Mouse (Mus musculus): ENCODE measurements around the gene Exoc3l4. TPM values are rescaled to one million over a fixed set of nuclear protein-coding genes. Genes with fewer than 3 reads are reported as not detected.

Exoc3l4 gene
- polyA plus RNA-seq, 1 experiment from 2014 or later: 11.3 TPM

GRCm38 (mm10) chr12:111434745-111435327 is 18.0 kb downstream of the Exoc3l4 start:
- H3K4me2 ChIP-seq: peak overlapping the region; percentile 4; the same call in 1 of the 2 replicates
- H3K27ac ChIP-seq (ENCODE audit: low read depth, low read length): peak overlapping the region; percentile 57
- H3K4me3 ChIP-seq (ENCODE audit: low read depth, low read length): no peak overlapping the region
- H3K36me3 ChIP-seq (ENCODE audit: control insufficient read depth, insufficient read depth, low read length): no peaks in the 10 kb centered on the region
- H3K9me3 ChIP-seq (replicated peaks; ENCODE audit: control insufficient read depth, low read length): no peaks in the 10 kb centered on the region
- no peak overlapping the region for H3K9ac ChIP-seq (ENCODE audit: low read depth, low read length)
- peaks cover 43% of the 10 kb centered on the region for H3K4me1 ChIP-seq (ENCODE audit: control insufficient read depth, insufficient read depth, low read length)
- WGBS (ENCODE audit: insufficient replicate concordance): 9% methylated on average over 8 of the region's 8 CpGs
- peak; percentile 64 for ATAC-seq (replicated peaks; ENCODE audit: insufficient number of reproducible peaks, low FRiP score, low TSS enrichment)
- peaks cover 38% of the 10 kb centered on the region for H3K27me3 ChIP-seq (ENCODE audit: control insufficient read depth, insufficient read depth, low read length)

- no peaks in the 10 kb centered on the region for H3K36me3 ChIP-seq (ENCODE audit: control insufficient read depth, insufficient read depth, low read length)
- no peak for ATAC-seq (replicated peaks; ENCODE audit: insufficient number of reproducible peaks, low FRiP score, low TSS enrichment)
- peaks cover 34% of the 10 kb centered on the region for H3K27me3 ChIP-seq (ENCODE audit: control insufficient read depth, insufficient read depth, low read length)
- H3K4me3 ChIP-seq (ENCODE audit: low read depth, low read length): no peak overlapping the region
- H3K4me2 ChIP-seq: no peak overlapping the region
- no peak overlapping the region for H3K9ac ChIP-seq (ENCODE audit: low read depth, low read length)
- 74% methylated on average over 3 of the region's 3 CpGs for WGBS (ENCODE audit: insufficient replicate concordance)
- H3K4me1 ChIP-seq (ENCODE audit: control insufficient read depth, insufficient read depth, low read length): peaks cover 30% of the 10 kb centered on the region
- H3K9me3 ChIP-seq (replicated peaks; ENCODE audit: control insufficient read depth, low read length): no peaks in the 10 kb centered on the region
- H3K27ac ChIP-seq (ENCODE audit: low read depth, low read length): no peak overlapping the region
Observed at GRCm38 (mm10) chr12:111436170-111436569, 19.4 kb downstream of the Exoc3l4 start.

GRCm38 (mm10) chr12:111436640-111437039 is 19.8 kb downstream of the Exoc3l4 start:
- no peak for ATAC-seq (replicated peaks; ENCODE audit: insufficient number of reproducible peaks, low FRiP score, low TSS enrichment)
- peaks cover 26% of the 10 kb centered on the region for H3K4me1 ChIP-seq (ENCODE audit: control insufficient read depth, insufficient read depth, low read length)
- no peaks in the 10 kb centered on the region for H3K36me3 ChIP-seq (ENCODE audit: control insufficient read depth, insufficient read depth, low read length)
- no peak overlapping the region for H3K4me3 ChIP-seq (ENCODE audit: low read depth, low read length)
- no peaks in the 10 kb centered on the region for H3K9me3 ChIP-seq (replicated peaks; ENCODE audit: control insufficient read depth, low read length)
- no peak overlapping the region for H3K9ac ChIP-seq (ENCODE audit: low read depth, low read length)
- no peak overlapping the region; the same call in 1 of the 2 replicates for H3K4me2 ChIP-seq
- WGBS (ENCODE audit: insufficient replicate concordance): 53% methylated on average over 8 of the region's 8 CpGs
- peaks cover 35% of the 10 kb centered on the region for H3K27me3 ChIP-seq (ENCODE audit: control insufficient read depth, insufficient read depth, low read length)
- H3K27ac ChIP-seq (ENCODE audit: low read depth, low read length): no peak overlapping the region

- H3K9ac ChIP-seq (ENCODE audit: low read depth, low read length): no peak overlapping the region
- ATAC-seq (replicated peaks; ENCODE audit: insufficient number of reproducible peaks, low FRiP score, low TSS enrichment): no peak
- no peak overlapping the region; the same call in 1 of the 2 replicates for H3K4me2 ChIP-seq
- peaks cover 20% of the 10 kb centered on the region for H3K4me1 ChIP-seq (ENCODE audit: control insufficient read depth, insufficient read depth, low read length)
- no peak overlapping the region for H3K4me3 ChIP-seq (ENCODE audit: low read depth, low read length)
- no peaks in the 10 kb centered on the region for H3K36me3 ChIP-seq (ENCODE audit: control insufficient read depth, insufficient read depth, low read length)
- H3K9me3 ChIP-seq (replicated peaks; ENCODE audit: control insufficient read depth, low read length): no peaks in the 10 kb centered on the region
- 68% methylated on average over 5 of the region's 5 CpGs for WGBS (ENCODE audit: insufficient replicate concordance)
- peaks cover 39% of the 10 kb centered on the region for H3K27me3 ChIP-seq (ENCODE audit: control insufficient read depth, insufficient read depth, low read length)
- H3K27ac ChIP-seq (ENCODE audit: low read depth, low read length): no peak overlapping the region
Observed at GRCm38 (mm10) chr12:111437222-111437900, 20.5 kb downstream of the Exoc3l4 start.

GRCm38 (mm10) chr12:111438850-111439249 is 22.0 kb downstream of the Exoc3l4 start:
- no peak for ATAC-seq (replicated peaks; ENCODE audit: insufficient number of reproducible peaks, low FRiP score, low TSS enrichment)
- Histone ChIP-seq H3K9me3 (replicated peaks; ENCODE audit: control insufficient read depth, low read length) (no peaks in the 10 kb centered on the region), H3K27ac (ENCODE audit: low read depth, low read length) (no peak overlapping the region), H3K4me2 (no peak overlapping the region), H3K27me3 (ENCODE audit: control insufficient read depth, insufficient read depth, low read length) (peaks cover 52% of the 10 kb centered on the region), H3K4me1 (ENCODE audit: control insufficient read depth, insufficient read depth, low read length) (peaks cover 22% of the 10 kb centered on the region), H3K9ac (ENCODE audit: low read depth, low read length) (no peak overlapping the region), H3K36me3 (ENCODE audit: control insufficient read depth, insufficient read depth, low read length) (no peaks in the 10 kb centered on the region), H3K4me3 (ENCODE audit: low read depth, low read length) (no peak overlapping the region)
- 80% methylated on average over 6 of the region's 6 CpGs for WGBS (ENCODE audit: insufficient replicate concordance)

- no peak overlapping the region for H3K4me2 ChIP-seq
- H3K9ac ChIP-seq (ENCODE audit: low read depth, low read length): no peak overlapping the region
- H3K4me3 ChIP-seq (ENCODE audit: low read depth, low read length): no peak overlapping the region
- no peaks in the 10 kb centered on the region for H3K9me3 ChIP-seq (replicated peaks; ENCODE audit: control insufficient read depth, low read length)
- no peaks in the 10 kb centered on the region for H3K36me3 ChIP-seq (ENCODE audit: control insufficient read depth, insufficient read depth, low read length)
- H3K4me1 ChIP-seq (ENCODE audit: control insufficient read depth, insufficient read depth, low read length): peaks cover 15% of the 10 kb centered on the region
- 85% methylated on average over 9 of the region's 9 CpGs for WGBS (ENCODE audit: insufficient replicate concordance)
- H3K27ac ChIP-seq (ENCODE audit: low read depth, low read length): no peak overlapping the region
- no peak for ATAC-seq (replicated peaks; ENCODE audit: insufficient number of reproducible peaks, low FRiP score, low TSS enrichment)
- H3K27me3 ChIP-seq (ENCODE audit: control insufficient read depth, insufficient read depth, low read length): peaks cover 72% of the 10 kb centered on the region
Observed at GRCm38 (mm10) chr12:111440701-111441373, 24.0 kb downstream of the Exoc3l4 start.

- H3K36me3 ChIP-seq (ENCODE audit: control insufficient read depth, insufficient read depth, low read length): no peaks in the 10 kb centered on the region
- H3K27me3 ChIP-seq (ENCODE audit: control insufficient read depth, insufficient read depth, low read length): peaks cover 77% of the 10 kb centered on the region
- H3K27ac ChIP-seq (ENCODE audit: low read depth, low read length): no peak overlapping the region
- H3K4me1 ChIP-seq (ENCODE audit: control insufficient read depth, insufficient read depth, low read length): peaks cover 14% of the 10 kb centered on the region
- ATAC-seq (replicated peaks; ENCODE audit: insufficient number of reproducible peaks, low FRiP score, low TSS enrichment): no peak
- H3K4me2 ChIP-seq: peak overlapping the region; percentile 89; the same call in 1 of the 2 replicates
- no peak overlapping the region for H3K4me3 ChIP-seq (ENCODE audit: low read depth, low read length)
- H3K9me3 ChIP-seq (replicated peaks; ENCODE audit: control insufficient read depth, low read length): no peaks in the 10 kb centered on the region
- no peak overlapping the region for H3K9ac ChIP-seq (ENCODE audit: low read depth, low read length)
- WGBS (ENCODE audit: insufficient replicate concordance): 58% methylated on average over 3 of the region's 3 CpGs
Observed at GRCm38 (mm10) chr12:111441523-111441922, 24.7 kb downstream of the Exoc3l4 start.

GRCm38 (mm10) chr12:111442309-111443010 is 25.6 kb downstream of the Exoc3l4 start, which contains the start of gene Tnfaip2:
Gene Tnfaip2, plus strand, starts transcription at chr12:111442469.
- ATAC-seq (replicated peaks; ENCODE audit: insufficient number of reproducible peaks, low FRiP score, low TSS enrichment): peak; percentile 82
- peak within 1 kb of the TSS; percentile 67; the same call in 1 of the 2 replicates for H3K9ac ChIP-seq (ENCODE audit: low read depth, low read length)
- H3K4me2 ChIP-seq: peak within 1 kb of the TSS; percentile 89
- H3K9me3 ChIP-seq (replicated peaks; ENCODE audit: control insufficient read depth, low read length): no peaks in the 10 kb centered on the region
- peak within 1 kb of the TSS; percentile 50; the same call in 1 of the 2 replicates for H3K27ac ChIP-seq (ENCODE audit: low read depth, low read length)
- no peaks in the 10 kb centered on the region for H3K36me3 ChIP-seq (ENCODE audit: control insufficient read depth, insufficient read depth, low read length)
- H3K27me3 ChIP-seq (ENCODE audit: control insufficient read depth, insufficient read depth, low read length): peaks cover 82% of the 10 kb centered on the region
- peak within 1 kb of the TSS; percentile 52 for H3K4me3 ChIP-seq (ENCODE audit: low read depth, low read length)
- peaks cover 17% of the 10 kb centered on the region for H3K4me1 ChIP-seq (ENCODE audit: control insufficient read depth, insufficient read depth, low read length)
- 1% methylated on average over 48 of the region's 48 CpGs for WGBS (ENCODE audit: insufficient replicate concordance)

Data from heart, embryonic 11.5 days (tissue).